Mouse (Mus musculus): ENCODE results near the gene Psmd7. TPM values are rescaled to one million over a fixed set of nuclear protein-coding genes. Genes with fewer than 3 reads are reported as not detected.

Gene Psmd7
- polyA plus RNA-seq, 1 experiment from 2014 or later: 266 TPM

MicroRNA genes within 50 kb of the gene (microRNA counts, 519-probe panel; counts per million panel counts)
- microRNA mmu-miR-140: 5,280 counts per million, percentile 47 among the panel's probes with 10 or more counts

Small RNAs within 50 kb of the gene (microRNA-seq; reads per million reads assigned to microRNA genes)
- 2,143 reads per million, percentile 84 among the genes with 10 or more reads in this experiment for gene Mir140

Other genes starting within 250 kb of the Psmd7 start
- gene Nqo1, start 185.3 kb downstream of the Psmd7 start, polyA plus RNA-seq (2014; fragmentation: Nextera tagmentation; extraction: Ambion mirVana): 8.5 and 10.3 TPM in 2 replicates
- gene Nob1, start 163.4 kb downstream of the Psmd7 start, polyA plus RNA-seq (2014; fragmentation: Nextera tagmentation; extraction: Ambion mirVana): 84.5 and 85.3 TPM in 2 replicates
- gene Wwp2, start 152.1 kb downstream of the Psmd7 start, polyA plus RNA-seq (2014; fragmentation: Nextera tagmentation; extraction: Ambion mirVana): 34.8 and 43.7 TPM in 2 replicates

All from kidney, embryonic 14.5 days (tissue).